Mouse (Mus musculus) CH12.LX (cell line): ENCODE data around the gene Olfr209.

Experiments
- CHD1 ChIP-seq: IDR thresholded peaks from 2 replicates; pipeline ENCODE4 v1.6.1; 2012; ENCODE audit warnings: low read depth, low read length, improper control_type of control experiment, inconsistent platforms
- POLR2A ChIP-seq: IDR thresholded peaks from 2 replicates; pipeline ENCODE4 v1.6.1; 2011; ENCODE audit warnings: low read depth, mild to moderate bottlenecking, improper control_type of control experiment, low read length
- TBP ChIP-seq: conservative IDR thresholded peaks from 2 replicates; pipeline ENCODE4 v1.6.1; 2011; ENCODE audit warnings: low read depth, low read length, improper control_type of control experiment
- ZMIZ1 ChIP-seq: IDR thresholded peaks from 2 replicates; pipeline ENCODE4 v1.6.1; 2012; ENCODE audit warnings: low read depth, mild to moderate bottlenecking, inconsistent platforms, low read length, improper control_type of control experiment
- ZNF384 ChIP-seq: IDR thresholded peaks from 2 replicates; pipeline ENCODE4 v1.6.1; 2012; ENCODE audit warnings: low read depth, low read length, improper control_type of control experiment, inconsistent platforms

GRCm38 (mm10) chr16:59409800-59410199 is 46.0 kb upstream of the Olfr209 start:
- TF ChIP-seq ZNF384, result no peak
- no peak for TF ChIP-seq CHD1
- no peak for TF ChIP-seq POLR2A
- TF ChIP-seq ZMIZ1, result no peak
- no peak for TF ChIP-seq TBP
